Mouse (Mus musculus) olfactory bulb, adult 2 months (tissue): ENCODE results near the gene Mecr. TPM values are rescaled to one million over a fixed set of nuclear protein-coding genes. Genes with fewer than 3 reads are reported as not detected.

Experiments used
- H3K27ac ChIP-seq: fragments of 200-500 bp; 2 replicates; pipeline ENCODE4 v1.5.1; 2012; ENCODE audit warnings: low read depth, low read length; ENCODE audit not compliant: insufficient read depth
- H3K4me1 ChIP-seq: fragments of 200-500 bp; 2 replicates; pipeline ENCODE4 v1.6.1; 2012; ENCODE audit warnings: low read length; ENCODE audit not compliant: control insufficient read depth, insufficient read depth
- H3K4me3 ChIP-seq: fragments of 200-500 bp; 2 replicates; pipeline ENCODE4 v1.5.1; 2012; ENCODE audit warnings: mild to moderate bottlenecking, low read depth, low read length, moderate library complexity; ENCODE audit not compliant: insufficient read depth
- CTCF ChIP-seq: fragments of 200-500 bp; IDR thresholded peaks from 2 replicates; pipeline ENCODE4 v1.5.1; 2012; ENCODE audit warnings: low read depth, mild to moderate bottlenecking, low read length, moderate library complexity; ENCODE audit not compliant: insufficient read depth
- POLR2A ChIP-seq: fragments of 200-500 bp; IDR thresholded peaks from 2 replicates; pipeline ENCODE4 v1.6.1; 2012; ENCODE audit warnings: mild to moderate bottlenecking, low read depth, low read length, moderate library complexity; ENCODE audit not compliant: insufficient read depth
- WGBS: fragments of 180-500 bp; shearing (Covaris S2); methylation state at CpG from one replicate; pipeline ENCODE4 v1.1.7; 2018; 5-methylcytosine and 5-hydroxymethylcytosine counted together
- polyA plus RNA-seq: library from polyadenylated mRNA; stranded (reverse); fragments of >200 nt; gene quantifications from 2 replicates; pipeline ENCODE4 v1.2.4, GENCODE M21; 2012; ENCODE audit warnings: low replicate concordance; ENCODE audit not compliant: missing spikeins, insufficient read depth, insufficient read length

The Mecr gene
- polyA plus RNA-seq, 1 experiment, result not detected

DNA sequence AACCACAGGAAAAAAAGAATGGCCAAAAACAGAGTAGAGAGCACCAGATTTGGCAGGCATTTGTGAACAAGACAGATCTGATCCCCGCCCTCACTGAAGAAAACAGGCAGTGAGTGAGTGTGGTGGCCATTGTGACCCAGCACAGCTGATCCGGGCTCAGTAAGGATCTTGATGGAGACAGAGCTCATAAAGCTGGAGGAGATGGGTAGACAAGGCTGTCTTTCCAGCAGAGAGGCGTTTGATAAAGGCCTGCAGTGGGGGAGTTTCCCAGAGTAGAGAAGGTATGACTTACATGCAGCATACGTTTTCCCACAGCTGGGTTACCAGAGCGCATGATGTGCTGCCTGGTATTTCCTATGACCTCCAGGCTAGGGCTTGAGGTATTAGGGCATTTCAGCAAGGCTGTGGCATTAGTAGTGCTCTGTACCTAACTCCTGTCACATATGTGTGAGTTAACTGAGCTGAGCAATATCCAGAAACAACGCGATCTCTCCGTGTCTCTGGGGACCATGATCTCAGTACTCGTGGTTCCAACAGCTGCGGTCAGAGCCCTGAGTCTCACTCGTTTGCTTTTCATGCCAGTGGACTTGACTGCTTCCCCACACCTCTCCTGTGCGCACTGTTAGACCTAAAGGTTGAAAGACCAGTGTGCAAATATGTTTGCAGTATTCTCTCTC is 55.4 kb downstream of the Mecr start:
- 88% methylated on average over 12 of the region's 12 CpGs for WGBS
- no peak overlapping the region for H3K27ac ChIP-seq
- H3K4me3 ChIP-seq, result no peak overlapping the region
- no peaks in the 10 kb centered on the region for H3K4me1 ChIP-seq
- TF ChIP-seq POLR2A (no peak), CTCF (no peak)

DNA sequence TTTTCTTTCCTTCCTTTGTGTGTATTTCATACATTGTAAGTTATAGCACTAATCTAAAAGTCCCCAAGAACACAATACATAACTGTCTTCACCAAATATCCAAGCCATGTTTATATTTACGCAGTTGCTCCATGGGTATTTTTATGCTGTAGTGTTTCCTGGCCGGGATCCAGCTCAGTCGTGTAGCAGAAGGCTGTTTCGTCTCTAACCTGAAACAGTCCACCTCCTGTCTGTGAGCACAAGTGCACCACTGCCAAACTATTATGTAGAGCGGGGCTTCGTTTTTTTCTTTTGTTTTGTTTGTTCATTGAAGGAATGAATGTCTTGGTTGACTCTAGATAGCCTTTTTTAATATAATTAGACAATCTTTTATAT is 55.9 kb downstream of the Mecr start:
- H3K4me3 ChIP-seq, result no peak overlapping the region
- WGBS, result 56% methylated on average over 6 of the region's 6 CpGs
- H3K4me1 ChIP-seq, result no peaks in the 10 kb centered on the region
- no peak for TF ChIP-seq CTCF
- no peak for TF ChIP-seq POLR2A
- H3K27ac ChIP-seq, result no peak overlapping the region

DNA sequence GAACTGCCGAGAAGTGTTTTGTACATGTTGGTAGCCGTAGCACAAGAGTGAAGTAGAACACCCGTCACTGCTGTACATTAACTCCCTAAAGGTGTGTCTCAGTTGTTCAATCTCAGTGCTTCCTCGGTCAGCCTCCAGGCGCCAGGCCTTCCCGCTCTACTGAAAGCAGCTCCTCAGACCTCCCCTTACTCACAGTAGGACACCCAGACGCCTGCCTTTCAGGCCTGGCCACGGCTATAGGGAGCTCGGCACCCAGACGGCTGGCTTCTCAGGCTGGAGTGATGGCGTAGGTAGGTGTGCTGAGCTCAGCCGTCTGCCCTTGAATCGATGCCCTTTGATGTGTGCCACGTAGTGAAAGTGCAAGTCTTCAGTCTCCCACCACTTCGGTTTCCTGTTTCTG is 57.8 kb downstream of the Mecr start:
- WGBS, result 87% methylated on average over 15 of the region's 15 CpGs
- H3K4me1 ChIP-seq, result no peaks in the 10 kb centered on the region
- TF ChIP-seq CTCF (no peak), POLR2A (no peak)
- H3K27ac ChIP-seq, result no peak overlapping the region
- H3K4me3 ChIP-seq, result no peak overlapping the region

DNA sequence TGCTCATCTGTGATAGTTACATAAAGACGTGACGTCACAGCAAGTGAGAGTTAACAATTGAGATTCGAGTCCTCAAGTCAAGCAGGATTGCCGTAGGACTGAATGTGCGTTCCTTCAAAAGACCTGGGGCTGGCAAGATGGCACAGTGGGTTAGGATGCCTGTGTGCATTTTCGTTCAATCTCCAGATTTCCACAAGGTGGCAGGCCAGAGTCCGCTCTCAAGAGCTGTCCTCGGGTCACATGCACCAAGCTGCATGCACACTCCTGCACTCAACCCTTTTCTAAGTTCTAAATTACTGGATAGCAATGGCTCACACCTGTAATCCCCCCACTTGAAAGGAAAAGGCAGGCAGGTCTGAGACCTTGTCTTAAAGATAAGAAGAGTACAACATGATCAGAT is 61.2 kb downstream of the Mecr start:
- Histone ChIP-seq H3K4me3 (no peak overlapping the region), H3K4me1 (no peaks in the 10 kb centered on the region), H3K27ac (no peak overlapping the region)
- no peak for TF ChIP-seq POLR2A
- TF ChIP-seq CTCF, result 0 out of 2 replicates have a peak, but pooled peaks have one; percentile 29
- WGBS, result 52% methylated on average over 8 of the region's 8 CpGs

DNA sequence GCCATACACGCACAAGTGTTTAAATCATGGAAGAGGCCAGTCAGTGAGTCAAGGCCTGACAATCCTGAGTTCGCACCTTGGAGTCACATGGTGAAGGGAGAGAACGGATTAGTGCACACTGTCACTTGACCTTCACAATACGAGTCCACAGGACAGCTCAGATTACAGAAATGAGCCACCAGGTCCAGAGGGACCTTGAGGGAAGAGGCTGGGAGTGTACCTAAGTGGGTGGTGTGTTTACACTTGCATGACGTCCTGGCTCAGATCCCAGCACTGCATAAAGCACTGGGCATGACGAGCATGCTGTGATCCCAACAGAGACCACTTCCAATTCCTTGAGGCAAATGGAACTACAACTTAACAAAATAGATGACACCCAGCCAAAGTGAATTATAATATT is 63.2 kb downstream of the Mecr start:
- WGBS, result 67% methylated on average over 6 of the region's 6 CpGs
- Histone ChIP-seq H3K4me3 (no peak overlapping the region), H3K27ac (no peak overlapping the region), H3K4me1 (peaks cover 9% of the 10 kb centered on the region; the same call in 1 of the 2 replicates)
- no peak for TF ChIP-seq POLR2A
- TF ChIP-seq CTCF, result no peak

DNA sequence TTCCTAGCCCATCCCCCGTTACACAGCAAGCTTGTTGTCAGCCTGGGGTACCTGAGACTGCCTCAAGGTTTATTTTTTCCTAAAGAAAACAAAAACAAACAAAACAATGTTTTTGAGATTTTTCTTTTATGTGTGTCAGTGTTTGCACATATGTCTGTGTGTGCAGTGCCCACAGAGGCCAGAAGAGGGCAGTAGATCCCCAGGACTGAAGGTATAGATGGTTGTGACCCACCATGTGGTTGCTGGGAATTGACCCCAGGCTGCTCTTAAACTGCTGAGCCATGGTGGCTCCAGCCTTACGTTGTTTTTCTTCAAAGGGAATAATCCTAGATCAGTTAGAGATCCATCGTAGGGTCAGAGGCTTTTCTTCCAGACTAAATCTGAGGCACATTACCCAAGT is 64.6 kb downstream of the Mecr start:
- 97% methylated on average over 3 of the region's 3 CpGs for WGBS
- TF ChIP-seq CTCF (no peak), POLR2A (no peak)
- Histone ChIP-seq H3K4me3 (no peak overlapping the region), H3K27ac (no peak overlapping the region), H3K4me1 (peaks cover 9% of the 10 kb centered on the region; the same call in 1 of the 2 replicates)

DNA sequence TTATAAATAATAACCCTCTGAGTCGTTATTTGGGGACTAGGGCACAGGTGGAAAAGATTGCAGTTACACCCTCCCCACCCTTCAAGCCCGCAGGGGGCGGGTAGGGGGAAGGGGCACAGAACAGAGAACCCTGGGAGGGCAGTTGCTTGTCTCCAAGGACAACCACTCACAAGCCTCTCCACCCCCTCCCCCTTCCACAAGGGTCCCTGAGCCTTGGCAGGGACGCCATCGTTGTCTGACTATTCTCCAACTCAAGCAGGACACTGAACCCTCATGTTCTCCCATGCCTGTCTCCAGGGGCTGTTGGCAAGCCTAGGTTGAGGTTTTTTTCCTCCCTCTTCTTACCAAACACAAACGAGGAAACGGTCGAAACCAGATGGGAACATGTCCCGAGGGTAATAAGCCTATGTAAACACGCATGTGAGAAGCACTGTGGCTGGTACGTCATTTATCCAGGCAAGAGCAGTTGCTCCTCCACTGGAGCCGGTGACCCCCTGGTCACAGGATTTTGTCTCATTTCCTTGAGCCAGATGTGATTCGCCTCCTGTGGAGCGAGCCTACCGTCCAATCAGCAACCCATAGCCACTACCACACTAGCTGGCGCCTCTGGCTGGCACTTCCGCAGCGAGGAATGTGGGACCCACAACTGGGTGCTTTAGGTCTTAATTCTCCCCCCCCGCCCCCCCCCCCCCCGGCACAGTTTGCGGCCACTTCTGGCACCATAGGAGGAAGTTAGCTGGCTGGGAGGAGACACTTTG is 67.1 kb downstream of the Mecr start:
- no peak overlapping the region for H3K27ac ChIP-seq
- WGBS, result 31% methylated on average over 18 of the region's 21 CpGs

DNA sequence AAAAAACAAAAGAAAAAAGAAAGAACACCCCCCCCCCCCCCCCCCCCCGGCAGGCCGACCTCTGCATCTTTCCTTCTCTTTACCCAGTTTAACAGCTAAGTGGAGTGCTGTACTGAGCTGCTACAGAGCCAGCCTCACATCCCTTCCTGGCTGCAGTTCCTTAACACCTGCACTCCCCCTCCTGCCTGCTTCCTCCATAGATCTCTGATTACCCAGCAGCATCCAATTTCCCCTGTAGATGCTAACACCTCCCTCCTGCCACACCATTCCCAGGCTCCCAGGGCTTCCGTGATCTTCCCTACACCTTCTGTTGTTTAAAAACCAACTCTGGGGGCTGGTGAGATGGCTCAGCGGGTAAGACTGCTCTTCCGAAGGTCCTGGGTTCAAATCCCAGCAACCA is 68.3 kb downstream of the Mecr start:
- H3K4me3 ChIP-seq, result no peak overlapping the region
- WGBS, result 63% methylated on average over 4 of the region's 5 CpGs
- TF ChIP-seq CTCF, result no peak
- TF ChIP-seq POLR2A, result no peak
- H3K4me1 ChIP-seq, result peaks cover 23% of the 10 kb centered on the region
- H3K27ac ChIP-seq, result no peak overlapping the region

More for the DNA sequence above, 67.1 kb downstream of the Mecr start:
- Histone ChIP-seq H3K4me1 (peaks cover 19% of the 10 kb centered on the region), H3K4me3 (no peak overlapping the region)
- TF ChIP-seq CTCF (peak; percentile 3; the same call in 1 of the 2 replicates), POLR2A (no peak)

DNA sequence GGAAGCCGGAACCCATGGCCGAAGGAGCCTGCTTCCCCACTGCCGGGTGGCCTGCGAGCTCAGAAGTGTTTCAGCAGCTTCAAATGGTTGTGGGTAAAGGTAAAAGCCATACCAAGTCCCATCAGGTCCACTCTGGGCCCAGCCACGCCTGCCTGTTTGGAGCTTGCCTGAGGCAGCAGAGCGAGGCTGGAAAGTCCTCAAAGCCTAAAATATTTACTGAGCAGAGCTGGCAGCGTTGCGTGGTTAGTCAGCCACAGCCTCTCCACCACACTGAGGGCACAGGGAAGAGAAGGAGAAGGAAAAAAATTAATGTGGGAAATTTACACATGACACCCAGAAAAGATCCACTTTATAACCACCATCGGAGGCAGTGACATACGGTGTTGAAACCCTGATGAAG is 70.3 kb downstream of the Mecr start:
- no peak overlapping the region for H3K4me3 ChIP-seq
- no peak overlapping the region for H3K27ac ChIP-seq
- H3K4me1 ChIP-seq, result peaks cover 23% of the 10 kb centered on the region
- TF ChIP-seq CTCF, result no peak
- no peak for TF ChIP-seq POLR2A
- 73% methylated on average over 10 of the region's 10 CpGs for WGBS

DNA sequence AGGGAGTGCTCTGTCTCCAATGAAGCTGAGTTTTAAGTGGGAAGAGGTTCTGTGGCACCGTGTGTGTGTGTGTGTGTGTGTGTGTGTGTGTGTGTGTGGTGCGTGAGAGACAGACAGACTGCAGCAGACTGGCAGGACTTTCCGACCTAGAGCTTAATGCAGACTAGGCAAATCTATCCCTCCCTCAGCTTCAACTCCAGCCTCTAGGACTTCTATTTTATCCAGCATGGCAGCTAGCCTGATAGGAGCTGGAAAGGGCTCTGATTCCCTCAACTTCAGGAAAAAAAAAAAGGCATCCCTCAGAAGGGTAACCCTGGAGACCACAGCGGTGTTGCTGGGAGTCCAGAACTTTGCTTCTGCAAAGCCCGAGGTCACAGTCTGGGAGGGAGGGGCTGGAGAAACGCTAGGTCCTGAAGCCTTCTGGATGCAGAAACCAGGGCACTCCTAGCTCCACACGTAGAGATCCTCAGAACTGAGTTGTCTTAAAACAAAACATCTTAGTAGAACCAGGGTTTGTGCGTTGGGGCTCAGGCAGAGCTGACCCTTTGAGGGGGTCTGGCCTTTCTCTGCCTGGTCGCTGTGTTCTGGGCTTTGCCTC is 70.9 kb downstream of the Mecr start:
- H3K4me1 ChIP-seq, result peaks cover 23% of the 10 kb centered on the region
- TF ChIP-seq POLR2A, result no peak
- TF ChIP-seq CTCF, result no peak
- 38% methylated on average over 9 of the region's 9 CpGs for WGBS
- no peak overlapping the region for H3K4me3 ChIP-seq
- no peak overlapping the region for H3K27ac ChIP-seq
